Mouse (Mus musculus) gastrocnemius, adult 8-10 months (tissue): ENCODE results near the gene Hivep2. TPM values are rescaled to one million over a fixed set of nuclear protein-coding genes. Genes with fewer than 3 reads are reported as not detected.
A peak's percentile ranks its signal among the peaks of the same experiment; 100 is the strongest.

Experiments
- DNase-seq, 2 experiments: peaks; one replicate each; pipeline ENCODE4 v3.0.0; 2022; ENCODE audit warnings: low spot score in 2 of 2
- total RNA-seq, 4 experiments: library from RNA; stranded (reverse); gene quantifications; 2 replicates each; pipeline ENCODE4 v1.2.4; 2022

Hivep2 gene
- total RNA-seq, 4 experiments from 2014 or later, result 41.4 to 60.4 (median 54.1) TPM

DNA sequence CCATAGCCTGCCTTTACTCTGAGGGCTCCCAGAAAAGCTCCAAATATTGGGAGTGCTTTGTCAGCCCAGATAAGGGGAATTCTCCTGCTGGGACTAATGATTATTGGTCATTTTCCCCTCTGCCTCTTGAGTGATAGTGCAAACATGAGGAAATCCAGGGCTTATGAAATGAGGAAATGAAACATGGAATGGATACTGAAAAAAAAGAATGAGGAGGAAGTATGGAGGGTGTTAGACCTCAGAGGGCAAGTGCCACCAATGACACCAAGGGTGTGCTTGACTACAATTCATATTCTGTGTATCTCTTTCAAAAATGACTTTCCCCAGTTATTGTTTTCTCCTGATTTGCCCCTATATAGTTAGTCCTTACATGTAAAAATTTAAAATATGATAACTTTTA lies 167.1 kb downstream of the Hivep2 start:
- DNase-seq, result no peak

DNA sequence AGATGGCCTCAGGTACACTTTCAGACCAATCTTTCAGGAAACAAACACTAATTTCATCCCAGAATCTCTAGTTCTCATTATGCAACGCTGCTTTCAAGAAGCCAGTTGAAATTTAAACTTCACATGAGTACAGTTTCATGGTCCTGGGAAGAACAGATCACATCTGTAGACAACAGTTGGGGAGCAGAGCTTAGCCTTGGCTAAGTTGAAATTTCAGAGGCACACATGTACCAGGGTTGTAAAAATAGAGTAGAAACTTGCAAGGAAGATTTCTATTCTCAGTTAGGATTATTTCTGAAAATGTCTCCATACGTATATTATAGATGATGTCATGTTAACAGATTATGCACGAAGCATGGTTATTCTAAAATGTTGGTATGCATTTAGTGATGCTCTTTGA lies 172.8 kb downstream of the Hivep2 start:
- no peak for DNase-seq

DNA sequence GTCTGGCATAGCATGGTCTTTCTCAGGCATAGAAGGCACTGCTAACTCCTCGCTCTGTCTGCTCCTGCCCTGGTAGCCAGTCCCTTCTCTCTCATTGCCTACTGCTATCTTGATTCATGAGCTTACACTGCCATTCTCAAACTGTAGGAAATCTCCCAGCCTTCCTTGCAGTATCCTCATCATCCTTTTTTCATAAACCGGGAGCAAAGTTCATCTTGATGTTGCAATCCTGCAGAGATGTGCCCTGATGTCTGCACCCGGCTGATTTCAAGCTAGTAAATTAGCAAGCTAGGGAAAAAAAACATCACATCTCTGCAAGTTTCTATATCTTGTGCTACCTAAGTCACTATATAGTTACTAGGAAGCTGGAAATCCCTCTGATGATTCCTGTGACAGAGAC lies 179.0 kb downstream of the Hivep2 start:
- no peak for DNase-seq

DNA sequence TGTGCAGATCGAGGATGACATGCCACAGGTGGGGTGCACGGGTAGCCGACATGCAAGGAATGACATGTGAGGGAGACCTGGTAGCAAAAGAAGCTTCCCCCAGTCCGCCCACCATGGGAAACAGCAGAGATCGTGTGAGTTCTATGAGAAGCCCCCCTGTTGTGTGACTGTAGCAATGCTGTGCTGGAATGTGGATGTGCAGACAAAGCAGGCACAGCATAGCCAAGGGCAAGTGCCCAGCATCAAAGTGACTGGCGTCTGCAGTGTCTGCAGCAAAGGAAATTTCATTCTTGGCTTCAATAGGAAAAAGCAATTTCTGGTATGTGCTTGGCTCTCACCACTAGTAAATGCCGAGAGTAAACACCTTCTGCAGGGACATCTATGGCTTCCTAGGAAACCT lies 199.0 kb downstream of the Hivep2 start:
- no peak for DNase-seq

DNA sequence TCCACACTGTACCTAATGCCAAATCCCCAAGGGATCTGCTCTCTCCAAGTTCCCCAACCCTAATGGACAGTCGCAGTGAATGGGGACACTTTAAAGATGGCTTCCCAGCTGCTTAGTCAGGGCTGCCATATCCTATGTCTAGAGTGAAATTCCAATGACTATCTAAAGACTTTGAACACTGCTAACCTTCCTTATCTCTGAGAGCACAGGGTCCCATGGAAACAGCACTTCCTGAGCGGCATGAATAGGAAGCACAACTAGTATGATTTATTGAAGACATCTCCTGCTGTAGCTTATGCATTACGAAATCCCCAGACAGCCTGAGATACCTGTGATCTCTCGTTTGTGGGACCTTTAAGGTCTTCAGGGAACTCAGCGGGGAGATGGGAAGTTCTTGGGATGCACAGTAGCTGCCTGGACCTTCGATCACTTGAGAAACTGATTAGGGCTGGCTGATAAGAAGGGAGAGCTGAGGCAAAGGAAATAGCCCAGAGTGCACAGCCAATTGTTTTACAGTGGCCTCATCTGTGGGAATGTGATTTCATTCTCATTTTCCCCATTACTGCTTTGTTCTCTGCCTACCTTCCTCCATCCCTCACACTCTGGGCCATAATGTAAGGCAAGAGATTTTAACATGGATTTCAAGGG lies 202.4 kb downstream of the Hivep2 start:
- no peak for DNase-seq

DNA sequence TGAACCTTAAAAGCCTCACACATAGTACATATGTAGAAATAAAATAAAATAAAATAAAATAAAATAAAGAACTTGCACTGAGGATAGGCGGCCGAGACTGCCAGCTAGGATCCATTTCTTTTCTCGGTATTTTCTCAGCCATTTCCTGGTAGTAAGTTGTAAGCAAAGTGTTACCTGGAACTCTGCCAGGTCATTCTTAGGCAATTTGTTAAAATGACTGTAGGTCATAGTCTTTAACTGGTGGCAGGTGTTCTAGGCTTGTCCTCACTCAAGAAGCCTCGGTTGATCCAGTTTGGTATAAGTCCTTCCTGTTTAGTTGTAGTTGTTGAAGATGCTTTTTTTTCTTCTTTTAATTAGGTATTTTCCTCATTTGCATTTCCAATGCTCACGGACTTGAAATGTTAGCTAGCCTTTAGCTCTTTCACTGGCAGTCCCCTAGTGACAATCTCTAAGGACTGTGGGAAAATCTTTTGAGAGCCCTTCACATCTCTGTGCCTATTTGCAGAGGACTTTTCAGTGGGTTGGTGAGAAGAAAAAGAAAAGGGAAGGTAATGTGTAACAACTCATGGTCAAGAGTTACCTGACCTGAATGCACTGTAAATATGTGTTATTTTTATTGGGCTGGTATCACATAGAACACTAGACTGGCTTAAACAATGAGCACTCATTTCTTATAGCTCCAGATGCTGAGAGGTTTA lies 203.1 kb downstream of the Hivep2 start:
- DNase-seq, result no peak

DNA sequence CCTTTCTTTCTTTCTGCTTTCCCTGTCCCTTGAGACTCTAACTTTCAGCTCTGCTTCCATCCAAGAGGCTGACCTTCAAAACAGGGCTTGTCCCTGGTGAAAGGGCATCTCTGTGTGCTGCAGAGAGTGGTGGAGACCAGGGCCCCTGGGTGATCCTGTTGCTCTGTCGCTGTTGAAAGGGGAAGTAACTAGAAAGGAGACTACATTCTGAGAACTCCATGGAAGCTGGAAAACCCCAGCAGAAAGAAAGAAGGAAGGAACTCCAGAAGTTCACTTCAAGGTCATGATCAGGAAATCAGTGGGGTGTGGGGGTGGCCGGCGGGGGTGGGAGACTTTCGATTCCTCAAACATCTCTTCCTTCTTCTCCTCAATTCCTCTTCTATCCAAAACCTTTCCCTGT lies 208.2 kb downstream of the Hivep2 start:
- DNase-seq, result no peak

DNA sequence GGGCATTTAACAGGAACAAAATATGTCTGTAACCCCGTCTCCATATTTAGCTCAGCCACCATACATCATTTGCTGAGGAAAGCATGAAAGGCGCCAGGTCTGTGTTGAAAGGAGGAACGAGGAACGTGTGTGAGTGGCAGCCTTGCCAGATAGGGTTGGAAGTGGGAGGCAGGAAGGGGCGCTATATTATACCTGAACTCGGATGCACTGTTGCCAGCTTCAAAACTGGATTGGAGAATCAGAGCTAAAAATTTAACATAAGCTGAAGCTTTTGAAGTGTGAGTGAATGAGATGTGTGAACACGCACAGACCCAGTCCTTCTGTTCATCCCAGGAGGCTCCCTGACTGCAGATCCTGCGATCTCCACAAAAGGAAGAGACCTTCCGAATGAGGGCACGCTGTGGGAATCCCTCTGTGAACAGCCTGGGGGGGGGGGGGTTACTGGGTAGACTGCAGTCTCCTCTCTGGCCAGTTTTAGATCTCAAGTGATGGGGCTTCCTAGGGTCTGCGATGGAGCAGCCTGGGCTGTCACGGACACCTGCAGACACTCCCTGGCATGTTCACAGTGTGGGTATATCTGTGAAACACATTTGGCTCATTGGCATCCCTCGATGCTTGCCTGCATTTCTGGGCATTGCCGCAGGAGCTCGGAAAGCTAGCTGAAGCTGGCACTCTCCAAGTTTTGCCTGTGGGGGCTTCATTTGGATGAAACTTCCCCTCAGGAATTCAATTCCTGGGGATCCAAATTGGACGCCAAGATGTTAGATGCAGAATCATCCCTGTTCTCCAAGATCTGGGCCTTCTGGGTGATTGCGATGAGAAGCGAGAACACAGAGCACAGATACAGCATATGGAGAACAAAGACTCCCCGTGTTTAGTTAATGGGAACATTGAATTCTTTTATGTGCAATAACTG lies 213.8 kb downstream of the Hivep2 start:
- DNase-seq, result no peak

DNA sequence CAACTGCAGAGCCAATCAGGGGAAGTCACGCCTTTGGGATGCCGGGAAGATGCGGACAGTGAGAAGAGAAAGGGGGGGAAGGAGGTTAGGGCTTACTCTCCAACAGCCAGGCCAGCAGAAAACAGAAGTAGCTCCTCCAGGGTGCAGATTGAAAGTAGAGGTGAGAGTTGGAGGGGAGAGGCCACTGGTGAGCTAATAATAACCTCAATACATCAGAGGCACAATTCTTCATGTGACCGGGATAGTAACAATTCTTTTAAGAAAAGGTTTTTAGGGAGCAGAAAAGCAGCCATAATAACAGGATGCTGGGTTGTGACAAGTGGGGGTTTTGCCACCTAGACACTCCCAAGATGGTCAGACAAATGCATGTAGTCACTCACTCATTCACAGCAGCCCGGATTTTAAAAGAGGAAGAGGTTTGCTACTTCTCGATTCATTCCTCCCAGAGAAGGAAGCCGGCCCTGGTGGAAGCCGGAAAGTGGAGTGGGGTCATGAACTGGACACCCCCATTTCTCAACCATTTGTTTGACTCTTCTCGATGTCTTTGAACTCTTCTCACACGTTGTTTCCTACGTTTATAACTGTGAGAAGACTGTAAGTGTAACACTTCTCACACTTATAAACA lies 220.6 kb downstream of the Hivep2 start:
- no peak for DNase-seq

DNA sequence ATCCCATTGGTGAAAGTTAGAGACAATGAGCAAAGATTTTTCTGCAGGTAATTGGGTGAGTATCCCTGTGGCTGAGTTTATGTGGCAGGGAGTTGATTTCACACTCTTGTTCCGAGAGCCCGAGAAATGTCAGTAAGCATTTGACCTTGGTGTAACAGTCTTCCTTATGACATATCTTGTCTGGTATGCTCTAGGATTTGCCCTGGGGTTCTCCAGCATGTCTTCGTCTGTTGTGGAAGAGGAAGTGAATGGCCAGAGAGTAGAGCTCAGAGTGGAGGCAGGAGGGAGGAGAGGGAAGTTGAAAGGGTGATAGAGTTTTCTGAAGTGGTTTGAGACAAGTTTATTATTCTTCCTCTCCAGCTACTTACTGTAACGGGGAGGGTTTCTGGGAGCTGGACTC lies 223.2 kb downstream of the Hivep2 start:
- no peak for DNase-seq

DNA sequence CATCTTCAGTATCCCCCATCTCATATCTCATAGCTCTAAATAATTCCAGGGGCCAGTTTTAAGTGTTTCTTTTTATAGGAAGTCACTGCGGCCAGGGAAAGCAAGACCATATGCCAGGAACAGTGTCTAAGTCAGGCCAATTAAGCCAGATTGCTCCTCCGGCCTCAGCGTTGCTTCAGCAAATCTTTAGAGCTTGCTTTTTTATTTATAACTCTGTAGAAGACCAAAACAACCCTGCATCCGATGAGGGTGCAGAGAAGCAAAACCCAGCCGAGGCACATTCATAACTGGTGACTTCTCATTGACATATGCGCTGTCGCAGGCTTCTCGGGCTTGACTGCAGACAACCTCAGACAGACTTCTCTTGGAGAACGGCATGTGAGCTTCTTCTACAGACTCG lies 225.3 kb downstream of the Hivep2 start:
- peak; percentile 21 to 34 for DNase-seq

DNA sequence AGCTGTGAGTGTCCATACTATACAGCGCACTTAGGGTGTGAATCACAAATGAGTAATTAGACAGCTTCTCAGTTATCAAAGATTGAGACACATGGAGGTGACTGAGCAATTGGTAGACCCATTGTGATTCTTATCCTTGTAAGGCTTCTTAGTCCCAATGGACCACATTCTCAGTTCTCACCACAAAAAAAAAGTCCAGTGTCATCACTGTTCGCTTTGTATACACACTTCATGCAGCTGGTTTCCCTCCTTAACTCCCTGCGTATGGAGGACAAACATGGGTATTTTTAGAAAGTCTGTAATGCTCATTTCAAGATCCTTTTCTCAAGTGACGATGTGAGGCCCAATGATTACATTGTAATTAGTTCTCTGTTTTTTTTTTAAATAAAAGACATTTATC lies 226.3 kb downstream of the Hivep2 start:
- DNase-seq, result no peak

DNA sequence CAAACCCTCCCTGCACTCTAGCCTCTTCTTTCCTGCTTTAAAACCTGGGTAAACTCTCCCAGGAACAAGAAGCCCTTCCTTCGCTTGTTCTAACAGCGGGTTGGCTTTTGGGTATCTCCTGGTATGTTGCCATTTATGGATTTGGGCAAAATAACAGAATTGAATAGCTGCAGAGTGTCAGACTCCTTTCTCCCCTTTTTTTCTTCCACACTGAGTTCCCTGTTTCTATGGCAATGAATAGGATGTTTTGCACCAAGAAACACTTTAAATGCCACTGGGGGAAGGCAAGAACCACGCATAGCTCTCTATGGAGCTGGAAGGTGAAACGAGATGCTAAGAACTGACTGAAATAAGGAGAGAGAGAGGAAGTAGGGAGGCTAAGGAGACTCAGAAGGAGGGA lies 227.8 kb downstream of the Hivep2 start:
- no peak for DNase-seq

DNA sequence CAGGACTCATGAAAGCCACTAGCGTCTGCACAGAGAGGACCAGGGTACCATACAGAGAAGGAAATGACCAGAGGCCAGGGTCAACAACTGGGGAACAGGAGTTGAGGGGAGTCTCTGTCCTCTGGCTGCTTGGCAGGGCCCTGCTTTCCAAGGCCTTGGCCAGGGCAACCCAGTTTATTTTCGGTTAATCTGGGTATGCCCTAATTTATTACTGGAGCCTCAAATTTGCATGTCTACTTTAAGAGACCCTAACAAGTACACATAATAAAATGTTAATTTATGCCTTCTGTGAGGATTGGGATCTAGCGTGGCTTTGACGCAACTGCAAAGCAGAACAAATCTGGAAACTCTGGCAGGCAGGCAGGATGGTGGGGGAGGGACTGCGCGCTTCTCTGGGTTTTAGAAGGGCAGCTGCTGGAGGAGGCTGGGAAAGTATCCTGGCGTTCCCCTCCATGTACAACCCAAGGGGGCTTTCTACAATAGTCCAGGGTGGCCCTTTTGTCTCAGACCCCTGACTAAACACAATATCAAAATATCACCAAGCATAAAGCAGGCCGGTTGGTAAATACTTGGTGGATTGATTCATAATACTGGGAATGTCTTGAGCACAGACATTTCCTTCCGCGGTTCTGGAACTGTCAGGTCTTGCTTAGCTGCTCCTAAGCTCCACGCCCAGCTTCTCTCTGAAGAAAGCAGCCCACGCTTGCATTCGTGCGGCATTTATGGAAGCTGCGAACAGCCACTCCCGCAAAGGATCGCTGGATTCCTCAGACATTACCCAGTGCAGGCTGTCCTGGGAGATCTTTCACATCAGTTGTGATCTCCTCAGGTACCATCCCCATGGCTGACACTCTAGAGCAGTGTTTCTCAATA lies 230.1 kb downstream of the Hivep2 start:
- peak in 1 of 2 experiments; percentile 20 for DNase-seq

DNA sequence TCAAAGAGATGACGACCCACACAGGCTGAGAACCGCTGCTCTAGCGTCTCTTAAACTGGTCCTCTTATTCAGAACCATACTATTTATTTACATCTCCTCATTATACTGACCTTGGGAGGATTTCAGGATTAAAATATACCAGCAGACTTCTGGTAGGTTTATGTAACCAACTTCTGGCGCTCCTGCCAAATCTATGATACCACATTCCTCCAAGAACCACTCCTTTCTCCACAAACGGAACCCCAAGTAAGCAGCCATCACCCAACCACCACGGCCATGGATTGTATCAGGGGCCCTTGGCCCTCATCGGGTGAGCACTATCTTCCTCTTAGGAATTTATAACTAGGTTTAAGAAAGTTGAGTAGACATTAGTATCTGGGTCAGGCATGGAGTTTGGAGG lies 230.9 kb downstream of the Hivep2 start:
- DNase-seq, result no peak

DNA sequence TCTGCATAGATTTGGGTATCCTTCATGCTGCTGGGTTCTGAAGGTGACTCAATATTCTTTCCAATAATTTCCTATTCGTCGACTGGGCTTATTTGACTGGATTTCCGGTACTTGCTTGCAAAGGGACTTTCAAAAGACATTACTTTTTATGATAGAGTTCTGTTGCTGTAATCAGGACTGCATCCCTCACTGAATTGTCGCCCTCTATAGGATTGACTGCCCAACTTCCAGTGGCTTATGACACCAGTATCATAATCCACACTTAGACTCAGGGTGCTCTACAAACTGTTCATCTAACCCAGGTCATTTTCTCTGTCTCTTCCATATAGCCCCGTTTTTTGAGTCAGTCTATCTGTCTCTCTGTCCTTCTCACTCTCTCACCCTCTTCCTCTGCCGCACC lies 231.4 kb downstream of the Hivep2 start:
- no peak for DNase-seq

DNA sequence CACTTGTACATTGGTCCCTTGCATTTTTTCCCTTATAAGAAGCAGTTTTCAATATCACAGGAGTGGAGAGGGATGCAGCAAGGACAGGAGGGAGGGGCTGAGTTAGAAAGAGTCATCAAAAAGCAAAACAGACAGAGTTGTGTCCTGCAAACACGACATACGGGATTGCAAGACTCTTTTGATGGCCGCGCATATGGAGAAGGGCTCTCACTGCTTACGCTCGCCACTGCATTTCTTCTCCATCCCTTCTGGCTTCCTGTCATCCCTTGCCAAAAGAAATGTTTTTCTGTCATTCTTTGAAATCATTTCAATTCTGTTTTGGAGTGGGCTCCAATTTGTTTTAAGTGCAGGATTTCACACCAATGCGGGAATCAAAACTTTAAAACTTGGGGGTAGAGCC lies 233.5 kb downstream of the Hivep2 start:
- no peak for DNase-seq

DNA sequence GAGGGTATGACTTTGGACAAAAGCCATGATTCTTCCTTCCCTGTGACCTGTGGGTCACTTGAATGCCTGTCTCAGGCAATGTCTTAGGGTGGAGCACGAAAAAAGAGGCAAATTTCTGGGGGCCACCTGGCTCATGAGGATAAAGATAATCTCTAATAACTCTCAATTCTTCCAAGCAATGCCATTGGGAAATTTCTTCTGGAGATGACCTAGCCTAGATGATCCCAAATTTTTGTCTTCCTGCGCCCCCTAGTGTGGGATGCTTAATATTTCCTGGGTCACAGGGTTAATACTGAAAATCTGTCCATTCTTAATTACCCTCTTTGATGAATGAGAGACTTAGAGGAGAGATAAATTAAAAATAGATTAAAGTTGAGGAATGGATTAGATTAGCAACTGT lies 234.4 kb downstream of the Hivep2 start:
- DNase-seq, result peak in 1 of 2 experiments; percentile 16
